Mouse (Mus musculus) hindbrain, embryonic 14.5 days (tissue): Measurements from ENCODE around the gene Ppp1r12b. TPM values are rescaled to one million over a fixed set of nuclear protein-coding genes. Genes with fewer than 3 reads are reported as not detected.

Experiments used
- ATAC-seq: fragments of 200-750 bp; cut with Nextera tagmentation; 2 replicates; pipeline ENCODE4 v1.8.0; 2017; ENCODE audit warnings: moderate number of reproducible peaks, mild to moderate bottlenecking, moderate TSS enrichment, moderate library complexity; ENCODE audit not compliant: low FRiP score
- DNase-seq: peaks from one replicate; pipeline ENCODE4 v3.0.0-alpha.2; 2015; ENCODE audit warnings: low spot score
- H3K27ac ChIP-seq: fragments of 300-500 bp; sonication (generic); 2 replicates; pipeline ENCODE4 v1.5.1; 2014; ENCODE audit warnings: mild to moderate bottlenecking, moderate library complexity
- H3K27me3 ChIP-seq: fragments of 300-500 bp; sonication (generic); 2 replicates; pipeline ENCODE4 v1.6.1; 2014; ENCODE audit warnings: mild to moderate bottlenecking, low read length, mixed read lengths; ENCODE audit not compliant: control insufficient read depth, insufficient read depth
- H3K36me3 ChIP-seq: fragments of 300-500 bp; sonication (generic); replicated peaks from 2 replicates; pipeline ENCODE4 v1.6.1; 2014; ENCODE audit not compliant: control insufficient read depth, insufficient read depth
- H3K4me1 ChIP-seq: fragments of 300-500 bp; sonication (generic); replicated peaks from 2 replicates; pipeline ENCODE4 v1.6.1; 2014; ENCODE audit warnings: antibody characterized with exemption, low read length, mixed read lengths; ENCODE audit not compliant: control insufficient read depth, insufficient read depth
- H3K4me2 ChIP-seq: fragments of 300-500 bp; sonication (generic); replicated peaks from 2 replicates; pipeline ENCODE4 v1.6.1; 2014; ENCODE audit warnings: mild to moderate bottlenecking, moderate library complexity
- H3K4me3 ChIP-seq: fragments of 300-500 bp; sonication (generic); replicated peaks from 2 replicates; pipeline ENCODE4 v1.5.1; 2014; ENCODE audit warnings: mild to moderate bottlenecking, low read length
- H3K9ac ChIP-seq: fragments of 300-500 bp; sonication (generic); 2 replicates; pipeline ENCODE4 v1.6.1; 2014
- H3K9me3 ChIP-seq: fragments of 300-500 bp; sonication (generic); 2 replicates; pipeline ENCODE4 v1.6.1; 2016; ENCODE audit warnings: low read length; ENCODE audit not compliant: control insufficient read depth
- WGBS: fragments of 180-500 bp; shearing (Covaris S2); extraction: QIAGEN DNeasy Blood & Tissue Kit; methylation state at CpG from one replicate; pipeline ENCODE4 v1.1.7; 2014; 5-methylcytosine and 5-hydroxymethylcytosine counted together
- polyA plus RNA-seq: library from polyadenylated mRNA; unstranded; fragments of >200 nt; fragmentation: Nextera tagmentation; extraction: Ambion mirVana; gene quantifications from 2 replicates; pipeline ENCODE4 v1.2.1, GENCODE M21; 2014

The Ppp1r12b gene
- polyA plus RNA-seq, 1 experiment from 2014 or later, result 16.7 TPM

DNA sequence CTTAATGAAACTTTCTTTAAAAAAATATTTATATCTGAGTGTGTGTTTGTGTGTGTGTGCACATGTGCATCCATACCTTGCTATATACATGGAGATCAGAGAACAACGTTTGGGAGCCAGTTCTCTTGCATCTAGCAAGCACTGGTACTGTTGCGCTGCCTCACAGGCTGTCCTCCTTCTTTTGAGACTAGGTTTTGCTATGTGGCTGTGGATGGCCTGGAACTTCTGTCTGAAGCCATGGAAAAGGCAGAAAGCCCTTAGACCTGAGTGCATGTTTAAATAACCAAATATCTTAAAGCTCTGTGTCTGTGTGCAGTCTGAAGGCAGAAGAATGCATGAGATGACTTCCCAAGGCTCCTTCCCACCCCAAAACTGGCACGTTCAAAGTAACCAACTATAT lies 182.9 kb downstream of the Ppp1r12b start:
- 91% methylated on average over 3 of the region's 3 CpGs for WGBS
- Histone ChIP-seq H3K36me3 (peaks cover 27% of the 10 kb centered on the region), H3K9ac (no peak overlapping the region), H3K4me3 (no peak overlapping the region), H3K9me3 (no peaks in the 10 kb centered on the region), H3K27ac (no peak overlapping the region), H3K4me2 (no peak overlapping the region), H3K27me3 (no peaks in the 10 kb centered on the region), H3K4me1 (no peaks in the 10 kb centered on the region)
- DNase-seq, result no peak
- no peak for ATAC-seq

DNA sequence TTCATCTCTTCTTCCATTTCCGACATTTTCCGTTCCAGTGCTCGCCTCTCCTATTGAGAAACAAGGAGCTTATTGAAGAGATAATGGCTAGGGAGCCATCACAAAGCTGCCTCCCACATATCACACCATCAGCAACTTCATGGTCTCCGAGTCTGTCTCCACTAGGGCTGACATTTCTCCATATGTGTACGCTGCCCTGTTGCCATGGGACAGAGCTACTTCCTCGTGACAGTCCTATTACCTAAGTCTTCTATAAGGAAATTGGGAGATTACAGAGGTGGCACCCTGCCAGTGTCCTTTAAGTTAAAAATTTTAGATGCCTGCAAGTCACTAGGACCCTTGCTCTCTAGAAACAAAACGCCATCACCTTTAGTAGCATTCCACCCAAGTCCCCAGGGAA lies 183.7 kb downstream of the Ppp1r12b start:
- no peak for DNase-seq
- no peak overlapping the region for H3K9ac ChIP-seq
- peaks cover 35% of the 10 kb centered on the region for H3K36me3 ChIP-seq
- no peak overlapping the region for H3K27ac ChIP-seq
- H3K4me1 ChIP-seq, result no peaks in the 10 kb centered on the region
- 90% methylated on average over 7 of the region's 7 CpGs for WGBS
- no peak overlapping the region for H3K4me2 ChIP-seq
- no peak for ATAC-seq
- no peaks in the 10 kb centered on the region for H3K27me3 ChIP-seq
- no peak overlapping the region for H3K4me3 ChIP-seq
- H3K9me3 ChIP-seq, result no peaks in the 10 kb centered on the region

DNA sequence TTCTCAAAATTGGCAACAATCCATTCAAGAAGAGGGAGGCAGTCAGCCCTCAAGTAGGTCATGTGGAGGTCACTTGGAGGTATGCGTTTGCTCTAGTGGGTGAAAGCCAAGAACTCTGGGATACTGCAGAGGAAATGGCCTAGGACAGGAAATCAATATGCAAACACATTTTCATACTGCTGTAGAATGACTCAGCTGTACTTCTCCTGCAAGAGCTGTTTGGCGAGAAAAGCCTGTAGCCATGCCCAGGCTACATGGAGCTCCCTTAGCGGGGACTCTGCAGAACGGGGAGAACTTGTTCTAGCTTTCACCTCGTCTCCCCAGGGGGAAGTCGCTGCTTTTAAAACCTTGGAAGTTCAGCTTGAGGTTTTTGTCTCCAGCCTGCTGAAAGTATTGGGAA lies 184.4 kb downstream of the Ppp1r12b start:
- H3K4me2 ChIP-seq, result no peak overlapping the region
- DNase-seq (no peak), ATAC-seq (no peak)
- no peaks in the 10 kb centered on the region for H3K9me3 ChIP-seq
- H3K27ac ChIP-seq, result no peak overlapping the region
- peaks cover 39% of the 10 kb centered on the region for H3K36me3 ChIP-seq
- WGBS, result 79% methylated on average over 6 of the region's 6 CpGs
- H3K4me3 ChIP-seq, result no peak overlapping the region
- H3K27me3 ChIP-seq, result no peaks in the 10 kb centered on the region
- no peak overlapping the region for H3K9ac ChIP-seq
- no peaks in the 10 kb centered on the region for H3K4me1 ChIP-seq

DNA sequence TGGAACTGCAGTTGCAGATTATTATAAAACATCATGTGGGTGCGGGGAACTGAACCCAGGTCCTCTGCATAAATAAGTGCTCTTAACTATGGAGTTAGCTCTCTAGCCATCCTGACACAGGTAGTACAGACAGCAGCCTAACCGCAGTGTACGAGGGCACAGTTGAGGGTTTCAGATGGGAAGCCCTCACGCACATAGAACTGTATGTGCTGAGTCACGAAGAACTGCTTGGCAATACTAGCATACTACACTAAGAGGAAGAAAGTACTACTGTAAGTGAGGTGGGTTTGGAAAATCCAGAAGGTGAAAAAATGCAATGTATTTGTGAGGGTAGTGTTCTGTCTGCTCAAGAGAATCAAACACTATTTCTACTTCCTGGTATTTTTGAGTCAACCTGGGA lies 185.4 kb downstream of the Ppp1r12b start:
- H3K9me3 ChIP-seq, result no peaks in the 10 kb centered on the region
- no peak overlapping the region for H3K4me3 ChIP-seq
- 96% methylated on average over 5 of the region's 5 CpGs for WGBS
- no peak overlapping the region for H3K27ac ChIP-seq
- no peaks in the 10 kb centered on the region for H3K27me3 ChIP-seq
- H3K9ac ChIP-seq, result no peak overlapping the region
- peaks cover 39% of the 10 kb centered on the region for H3K36me3 ChIP-seq
- ATAC-seq (no peak), DNase-seq (no peak)
- H3K4me2 ChIP-seq, result no peak overlapping the region
- H3K4me1 ChIP-seq, result no peaks in the 10 kb centered on the region

DNA sequence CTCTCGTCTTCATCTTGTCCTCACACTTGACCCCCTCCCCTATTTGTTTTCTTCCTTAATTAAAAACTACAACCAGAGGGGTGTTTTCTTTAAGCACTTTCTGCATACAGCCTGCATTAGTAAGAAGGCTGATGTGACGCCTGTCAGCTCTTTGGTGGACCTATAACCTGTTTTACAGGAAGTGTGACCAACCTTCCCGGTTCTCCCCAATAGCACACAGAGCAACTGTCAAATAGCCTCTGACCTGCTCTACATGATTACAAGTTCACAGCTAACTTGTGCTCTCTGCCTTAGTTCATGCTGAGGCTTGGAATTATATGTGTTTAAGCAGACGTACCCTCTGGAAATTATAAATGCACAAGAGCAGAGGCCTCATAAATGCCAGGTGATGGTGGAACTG lies 189.3 kb downstream of the Ppp1r12b start:
- Histone ChIP-seq H3K36me3 (peaks cover 25% of the 10 kb centered on the region; the same call in 1 of the 2 replicates), H3K4me2 (no peak overlapping the region), H3K4me1 (no peaks in the 10 kb centered on the region), H3K27ac (no peak overlapping the region), H3K9me3 (no peaks in the 10 kb centered on the region), H3K4me3 (no peak overlapping the region), H3K9ac (no peak overlapping the region), H3K27me3 (no peaks in the 10 kb centered on the region)
- WGBS, result 87% methylated on average over 4 of the region's 4 CpGs
- no peak for ATAC-seq
- DNase-seq, result no peak

DNA sequence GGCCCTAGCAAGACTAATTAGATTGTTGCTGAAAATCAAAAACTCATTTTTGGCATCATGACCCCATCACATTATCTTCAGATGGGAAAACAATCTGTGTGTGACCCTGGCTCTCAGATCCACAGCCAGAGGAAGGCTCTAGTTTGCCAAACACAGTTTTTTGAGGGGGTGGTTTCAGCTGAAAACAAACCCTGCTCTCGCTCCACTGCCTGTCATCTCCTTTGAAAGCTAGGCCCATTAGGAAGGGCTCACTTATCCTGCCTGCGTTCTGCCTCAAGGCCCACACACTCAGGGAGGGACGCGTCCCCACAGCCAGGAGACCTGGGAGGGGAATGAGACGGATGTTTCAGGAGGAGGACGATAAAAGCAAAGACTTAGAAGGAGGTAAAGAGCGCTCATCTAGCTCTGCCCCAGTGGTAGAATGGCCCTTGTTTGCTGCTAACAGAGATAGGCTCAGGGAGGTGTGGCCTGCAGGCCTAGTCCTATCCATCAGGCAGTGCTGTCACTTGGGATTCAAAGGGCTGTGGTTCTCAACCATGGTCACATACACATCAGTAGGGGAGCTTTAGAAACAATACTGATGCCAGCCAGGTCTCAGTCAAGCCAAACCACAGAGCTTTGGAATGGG lies 190.8 kb downstream of the Ppp1r12b start:
- no peak overlapping the region for H3K4me2 ChIP-seq
- no peaks in the 10 kb centered on the region for H3K9me3 ChIP-seq
- H3K27me3 ChIP-seq, result no peaks in the 10 kb centered on the region
- no peaks in the 10 kb centered on the region for H3K4me1 ChIP-seq
- no peak overlapping the region for H3K9ac ChIP-seq
- DNase-seq, result no peak
- 0 out of 2 replicates have a peak, but pooled peaks cover 22% of the 10 kb centered on the region for H3K36me3 ChIP-seq
- ATAC-seq, result no peak
- H3K4me3 ChIP-seq, result no peak overlapping the region
- H3K27ac ChIP-seq, result peak overlapping the region; percentile 40; the same call in 1 of the 2 replicates
- 37% methylated on average over 7 of the region's 7 CpGs for WGBS

DNA sequence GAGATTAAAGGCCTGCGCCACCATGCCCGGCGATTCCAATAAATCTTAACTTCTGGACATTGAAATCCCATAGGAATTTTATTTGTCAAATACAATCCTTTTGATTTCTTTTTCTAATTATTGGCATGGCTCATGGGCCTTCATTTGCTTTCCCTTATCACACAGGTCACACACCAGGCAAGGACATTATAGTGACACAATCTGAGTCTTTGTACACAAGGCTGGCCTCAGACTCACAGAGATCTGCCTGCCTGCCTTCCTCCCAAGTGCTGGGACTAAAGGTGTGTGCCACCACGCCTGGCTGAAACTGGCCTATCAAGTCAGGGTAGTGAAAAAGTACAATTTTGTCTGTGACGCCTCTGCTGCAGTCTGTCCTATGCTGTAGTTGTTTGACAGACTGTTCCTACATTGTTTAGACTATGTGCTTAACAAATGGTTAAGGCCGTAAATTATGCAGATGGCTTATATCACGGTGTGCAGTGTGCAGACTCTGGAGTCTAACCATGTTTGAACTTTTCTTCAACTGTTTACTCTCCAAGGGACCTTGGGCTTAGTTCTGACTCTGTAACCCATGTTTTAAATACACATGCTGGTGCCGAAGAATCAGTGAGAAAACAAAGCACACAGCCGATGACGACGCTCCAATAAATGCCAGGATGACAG lies 191.8 kb downstream of the Ppp1r12b start:
- Histone ChIP-seq H3K36me3 (0 out of 2 replicates have a peak, but pooled peaks cover 29% of the 10 kb centered on the region), H3K4me1 (no peaks in the 10 kb centered on the region), H3K4me2 (no peak overlapping the region), H3K4me3 (no peak overlapping the region), H3K27ac (no peak overlapping the region), H3K9me3 (no peaks in the 10 kb centered on the region), H3K27me3 (no peaks in the 10 kb centered on the region), H3K9ac (no peak overlapping the region)
- ATAC-seq (no peak), DNase-seq (no peak)
- WGBS, result 84% methylated on average over 11 of the region's 11 CpGs

DNA sequence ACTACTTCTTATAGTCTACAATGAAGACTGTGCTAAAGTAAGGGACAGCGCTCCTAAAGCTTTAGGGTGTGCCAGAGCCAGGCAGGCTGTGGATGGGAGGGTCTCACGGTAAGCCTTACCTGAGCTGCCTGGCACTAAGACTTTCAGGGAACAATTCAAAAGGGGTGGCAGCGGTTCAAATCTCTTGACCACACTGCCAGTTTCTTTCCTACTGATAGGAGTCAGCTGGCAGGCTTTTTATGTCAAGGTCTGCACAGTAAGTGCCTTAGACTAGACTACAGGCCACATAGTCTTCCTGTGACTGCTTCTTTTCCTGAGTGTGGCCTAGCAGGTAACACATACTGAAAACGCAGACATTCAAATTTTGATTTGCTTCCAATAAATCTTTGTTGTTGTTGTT lies 192.5 kb downstream of the Ppp1r12b start:
- Histone ChIP-seq H3K27me3 (no peaks in the 10 kb centered on the region), H3K4me3 (no peak overlapping the region), H3K9ac (no peak overlapping the region), H3K36me3 (0 out of 2 replicates have a peak, but pooled peaks cover 25% of the 10 kb centered on the region), H3K4me2 (no peak overlapping the region), H3K9me3 (no peaks in the 10 kb centered on the region), H3K4me1 (no peaks in the 10 kb centered on the region), H3K27ac (no peak overlapping the region)
- no peak for DNase-seq
- 96% methylated on average over 4 of the region's 4 CpGs for WGBS
- no peak for ATAC-seq

DNA sequence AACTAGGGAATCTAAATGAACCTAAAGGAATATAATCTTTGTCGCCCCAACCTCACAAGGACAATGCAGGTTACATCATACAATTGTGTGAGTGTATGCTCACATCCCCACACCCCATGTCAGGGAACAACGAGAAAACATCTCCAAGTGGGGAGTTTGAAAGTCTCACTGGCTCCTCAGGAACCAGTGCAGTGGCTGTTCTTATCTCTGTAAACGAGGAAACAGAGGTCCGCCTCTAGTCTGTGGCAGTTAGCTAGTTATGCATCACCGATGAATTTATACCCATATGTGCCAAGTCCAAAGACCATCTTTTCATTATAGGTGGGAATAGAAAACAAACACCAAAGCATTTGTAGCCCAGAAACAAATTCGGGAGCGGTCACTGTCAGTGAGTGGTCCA lies 194.2 kb downstream of the Ppp1r12b start:
- Histone ChIP-seq H3K27me3 (no peaks in the 10 kb centered on the region), H3K27ac (no peak overlapping the region), H3K9ac (no peak overlapping the region), H3K9me3 (no peaks in the 10 kb centered on the region), H3K36me3 (0 out of 2 replicates have a peak, but pooled peaks cover 9% of the 10 kb centered on the region), H3K4me3 (no peak overlapping the region), H3K4me1 (peaks cover under 1% of the 10 kb centered on the region), H3K4me2 (no peak overlapping the region)
- no peak for ATAC-seq
- 94% methylated on average over 7 of the region's 7 CpGs for WGBS
- DNase-seq, result no peak
